Mouse (Mus musculus): ENCODE measurements around the gene Rabgap1l. TPM values are rescaled to one million over a fixed set of nuclear protein-coding genes. Genes with fewer than 3 reads are reported as not detected.

Rabgap1l gene
- polyA plus RNA-seq, 1 experiment from 2014 or later = 12.2 TPM

- no peaks in the 10 kb centered on the region for H3K27me3 ChIP-seq (ENCODE audit: control insufficient read depth, insufficient read depth, low read length)
- no peaks in the 10 kb centered on the region for H3K4me1 ChIP-seq (ENCODE audit: control insufficient read depth, insufficient read depth, low read length)
- H3K4me3 ChIP-seq (ENCODE audit: low read depth, low read length) = no peak overlapping the region
- no peaks in the 10 kb centered on the region for H3K9me3 ChIP-seq (ENCODE audit: control insufficient read depth, low read length)
- no peaks in the 10 kb centered on the region for H3K36me3 ChIP-seq (ENCODE audit: control insufficient read depth, insufficient read depth, low read length)
- H3K9ac ChIP-seq (ENCODE audit: low read length) = no peak overlapping the region
- 39% methylated on average over 3 of the region's 3 CpGs for WGBS
- H3K27ac ChIP-seq (ENCODE audit: low read depth, low read length) = no peak overlapping the region
- no peak for DNase-seq (ENCODE audit: low spot score, missing footprints)
- ATAC-seq (ENCODE audit: low FRiP score) = peak; percentile 75
- no peak overlapping the region for H3K4me2 ChIP-seq
Observed at GRCm38 (mm10) chr1:160758243-160758642, 34.8 kb downstream of the Rabgap1l start.

- DNase-seq (ENCODE audit: low spot score, missing footprints) (no peak), ATAC-seq (ENCODE audit: low FRiP score) (no peak)
- Histone ChIP-seq H3K36me3 (ENCODE audit: control insufficient read depth, insufficient read depth, low read length) (no peaks in the 10 kb centered on the region), H3K4me2 (no peak overlapping the region), H3K4me3 (ENCODE audit: low read depth, low read length) (no peak overlapping the region), H3K27ac (ENCODE audit: low read depth, low read length) (no peak overlapping the region), H3K9me3 (ENCODE audit: control insufficient read depth, low read length) (no peaks in the 10 kb centered on the region), H3K9ac (ENCODE audit: low read length) (no peak overlapping the region), H3K27me3 (ENCODE audit: control insufficient read depth, insufficient read depth, low read length) (no peaks in the 10 kb centered on the region), H3K4me1 (ENCODE audit: control insufficient read depth, insufficient read depth, low read length) (no peaks in the 10 kb centered on the region)
Observed at GRCm38 (mm10) chr1:160755359-160755758, 37.7 kb downstream of the Rabgap1l start.

GRCm38 (mm10) chr1:160750629-160751028 lies 42.4 kb downstream of the Rabgap1l start:
- Histone ChIP-seq H3K9ac (ENCODE audit: low read length) (no peak overlapping the region), H3K4me3 (ENCODE audit: low read depth, low read length) (no peak overlapping the region), H3K4me2 (no peak overlapping the region), H3K27me3 (ENCODE audit: control insufficient read depth, insufficient read depth, low read length) (no peaks in the 10 kb centered on the region), H3K4me1 (ENCODE audit: control insufficient read depth, insufficient read depth, low read length) (no peaks in the 10 kb centered on the region), H3K36me3 (ENCODE audit: control insufficient read depth, insufficient read depth, low read length) (no peaks in the 10 kb centered on the region), H3K27ac (ENCODE audit: low read depth, low read length) (no peak overlapping the region), H3K9me3 (ENCODE audit: control insufficient read depth, low read length) (no peaks in the 10 kb centered on the region)
- 88% methylated on average over 2 of the region's 2 CpGs for WGBS
- ATAC-seq (ENCODE audit: low FRiP score) = no peak
- no peak for DNase-seq (ENCODE audit: low spot score, missing footprints)

GRCm38 (mm10) chr1:160746786-160747185 lies 46.2 kb downstream of the Rabgap1l start:
- ATAC-seq (ENCODE audit: low FRiP score) (no peak), DNase-seq (ENCODE audit: low spot score, missing footprints) (no peak)
- H3K9ac ChIP-seq (ENCODE audit: low read length) = no peak overlapping the region
- 39% methylated on average over 7 of the region's 7 CpGs for WGBS
- H3K36me3 ChIP-seq (ENCODE audit: control insufficient read depth, insufficient read depth, low read length) = no peaks in the 10 kb centered on the region
- no peaks in the 10 kb centered on the region for H3K4me1 ChIP-seq (ENCODE audit: control insufficient read depth, insufficient read depth, low read length)
- no peaks in the 10 kb centered on the region for H3K27me3 ChIP-seq (ENCODE audit: control insufficient read depth, insufficient read depth, low read length)
- H3K4me3 ChIP-seq (ENCODE audit: low read depth, low read length) = no peak overlapping the region
- no peak overlapping the region for H3K4me2 ChIP-seq
- H3K9me3 ChIP-seq (ENCODE audit: control insufficient read depth, low read length) = no peaks in the 10 kb centered on the region
- H3K27ac ChIP-seq (ENCODE audit: low read depth, low read length) = no peak overlapping the region

- H3K27ac ChIP-seq (ENCODE audit: low read depth, low read length) = no peak overlapping the region
- DNase-seq (ENCODE audit: low spot score, missing footprints) = no peak
- no peaks in the 10 kb centered on the region for H3K36me3 ChIP-seq (ENCODE audit: control insufficient read depth, insufficient read depth, low read length)
- no peak overlapping the region for H3K4me2 ChIP-seq
- H3K4me3 ChIP-seq (ENCODE audit: low read depth, low read length) = no peak overlapping the region
- H3K4me1 ChIP-seq (ENCODE audit: control insufficient read depth, insufficient read depth, low read length) = no peaks in the 10 kb centered on the region
- no peak for ATAC-seq (ENCODE audit: low FRiP score)
- H3K9me3 ChIP-seq (ENCODE audit: control insufficient read depth, low read length) = no peaks in the 10 kb centered on the region
- no peaks in the 10 kb centered on the region for H3K27me3 ChIP-seq (ENCODE audit: control insufficient read depth, insufficient read depth, low read length)
- WGBS = 89% methylated on average over 6 of the region's 7 CpGs
- no peak overlapping the region for H3K9ac ChIP-seq (ENCODE audit: low read length)
Observed at GRCm38 (mm10) chr1:160745238-160745930, 47.6 kb downstream of the Rabgap1l start.

- WGBS = 55% methylated on average over 3 of the region's 3 CpGs
- ATAC-seq (ENCODE audit: low FRiP score) = no peak
Observed at GRCm38 (mm10) chr1:160744009-160744408, 49.0 kb downstream of the Rabgap1l start.

GRCm38 (mm10) chr1:160743229-160743628 lies 49.8 kb downstream of the Rabgap1l start:
- ATAC-seq (ENCODE audit: low FRiP score) = peak; percentile 70; the same call in 1 of the 2 replicates
- Histone ChIP-seq H3K36me3 (ENCODE audit: control insufficient read depth, insufficient read depth, low read length) (no peaks in the 10 kb centered on the region), H3K4me3 (ENCODE audit: low read depth, low read length) (no peak overlapping the region), H3K9ac (ENCODE audit: low read length) (no peak overlapping the region), H3K4me1 (ENCODE audit: control insufficient read depth, insufficient read depth, low read length) (no peaks in the 10 kb centered on the region), H3K27ac (ENCODE audit: low read depth, low read length) (no peak overlapping the region), H3K4me2 (no peak overlapping the region), H3K27me3 (ENCODE audit: control insufficient read depth, insufficient read depth, low read length) (no peaks in the 10 kb centered on the region), H3K9me3 (ENCODE audit: control insufficient read depth, low read length) (no peaks in the 10 kb centered on the region)
- WGBS = 15% methylated on average over 2 of the region's 2 CpGs
- peak; percentile 97 for DNase-seq (ENCODE audit: low spot score, missing footprints)

More at GRCm38 (mm10) chr1:160744009-160744408, 49.0 kb downstream of the Rabgap1l start:
- no peaks in the 10 kb centered on the region for H3K4me1 ChIP-seq (ENCODE audit: control insufficient read depth, insufficient read depth, low read length)
- no peaks in the 10 kb centered on the region for H3K27me3 ChIP-seq (ENCODE audit: control insufficient read depth, insufficient read depth, low read length)
- H3K36me3 ChIP-seq (ENCODE audit: control insufficient read depth, insufficient read depth, low read length) = no peaks in the 10 kb centered on the region
- no peak overlapping the region for H3K4me3 ChIP-seq (ENCODE audit: low read depth, low read length)
- no peaks in the 10 kb centered on the region for H3K9me3 ChIP-seq (ENCODE audit: control insufficient read depth, low read length)
- no peak overlapping the region for H3K9ac ChIP-seq (ENCODE audit: low read length)
- no peak for DNase-seq (ENCODE audit: low spot score, missing footprints)
- H3K27ac ChIP-seq (ENCODE audit: low read depth, low read length) = no peak overlapping the region
- H3K4me2 ChIP-seq = no peak overlapping the region

GRCm38 (mm10) chr1:160740650-160741049 lies 52.4 kb downstream of the Rabgap1l start:
- H3K4me3 ChIP-seq (ENCODE audit: low read depth, low read length) = no peak overlapping the region
- no peak overlapping the region for H3K9ac ChIP-seq (ENCODE audit: low read length)
- no peaks in the 10 kb centered on the region for H3K4me1 ChIP-seq (ENCODE audit: control insufficient read depth, insufficient read depth, low read length)
- no peaks in the 10 kb centered on the region for H3K36me3 ChIP-seq (ENCODE audit: control insufficient read depth, insufficient read depth, low read length)
- DNase-seq (ENCODE audit: low spot score, missing footprints) (no peak), ATAC-seq (ENCODE audit: low FRiP score) (no peak)
- H3K9me3 ChIP-seq (ENCODE audit: control insufficient read depth, low read length) = no peaks in the 10 kb centered on the region
- H3K4me2 ChIP-seq = no peak overlapping the region
- H3K27ac ChIP-seq (ENCODE audit: low read depth, low read length) = no peak overlapping the region
- 70% methylated on average over 2 of the region's 2 CpGs for WGBS
- H3K27me3 ChIP-seq (ENCODE audit: control insufficient read depth, insufficient read depth, low read length) = no peaks in the 10 kb centered on the region

- Histone ChIP-seq H3K27ac (ENCODE audit: low read depth, low read length) (no peak overlapping the region), H3K27me3 (ENCODE audit: control insufficient read depth, insufficient read depth, low read length) (no peaks in the 10 kb centered on the region), H3K4me3 (ENCODE audit: low read depth, low read length) (no peak overlapping the region), H3K36me3 (ENCODE audit: control insufficient read depth, insufficient read depth, low read length) (no peaks in the 10 kb centered on the region), H3K4me2 (no peak overlapping the region), H3K9me3 (ENCODE audit: control insufficient read depth, low read length) (no peaks in the 10 kb centered on the region), H3K9ac (ENCODE audit: low read length) (no peak overlapping the region), H3K4me1 (ENCODE audit: control insufficient read depth, insufficient read depth, low read length) (no peaks in the 10 kb centered on the region)
- no peak for DNase-seq (ENCODE audit: low spot score, missing footprints)
- no peak for ATAC-seq (ENCODE audit: low FRiP score)
- 77% methylated on average over 2 of the region's 2 CpGs for WGBS
Observed at GRCm38 (mm10) chr1:160734743-160735142, 58.3 kb downstream of the Rabgap1l start.
